Mouse (Mus musculus) heart, adult 2 months (tissue): ENCODE measurements at regions not wholly inside any gene's neighbourhood (a gene's known extent, or its start where the extent isn't known, plus 50 kb on each side); places are given as distances from the start of the nearest gene placed in this dataset.

Source experiments
- DNase-seq, 2 experiments: peaks; one replicate each; pipeline ENCODE4 v3.0.0; 2021
- H3K27ac ChIP-seq: fragments of 200-600 bp; 2 replicates; pipeline ENCODE4 v1.8.1; 2022
- H3K27me3 ChIP-seq: fragments of 200-500 bp; 2 replicates; pipeline ENCODE4 v1.6.1; 2012; ENCODE audit warnings: mild to moderate bottlenecking, low read length, inconsistent platforms, mixed read lengths; ENCODE audit not compliant: control insufficient read depth, insufficient read depth
- H3K36me3 ChIP-seq: fragments of 200-500 bp; 2 replicates; pipeline ENCODE4 v1.6.1; 2012; ENCODE audit warnings: low read length, inconsistent platforms; ENCODE audit not compliant: control insufficient read depth, insufficient read depth
- H3K4me1 ChIP-seq: fragments of 200-500 bp; 2 replicates; pipeline ENCODE4 v1.6.1; 2011; ENCODE audit warnings: low read length; ENCODE audit not compliant: control insufficient read depth, insufficient read depth
- H3K4me3 ChIP-seq: fragments of 200-600 bp; 2 replicates; pipeline ENCODE4 v1.8.1; 2022
- H3K79me2 ChIP-seq: fragments of 200-500 bp; replicated peaks from 2 replicates; pipeline ENCODE4 v1.6.1; 2012; ENCODE audit warnings: mild to moderate bottlenecking, inconsistent platforms, low read length, moderate library complexity, mixed read lengths; ENCODE audit not compliant: control insufficient read depth, insufficient read depth
- H3K9ac ChIP-seq: fragments of 200-500 bp; 2 replicates; pipeline ENCODE4 v1.6.1; 2012; ENCODE audit warnings: low read depth, mild to moderate bottlenecking, control low read depth, inconsistent platforms, low read length, mixed read lengths
- CTCF ChIP-seq: fragments of 200-600 bp; IDR thresholded peaks from 2 replicates; pipeline ENCODE4 v1.8.1; 2022; ENCODE audit warnings: antibody characterized with exemption, mild to moderate bottlenecking, moderate library complexity
- EP300 ChIP-seq: fragments of 200-500 bp; IDR thresholded peaks from 2 replicates; pipeline ENCODE4 v1.6.1; 2011; ENCODE audit warnings: low read depth, low read length, control low read depth; ENCODE audit not compliant: insufficient read depth
- POLR2A ChIP-seq: fragments of 200-500 bp; IDR thresholded peaks from 2 replicates; pipeline ENCODE4 v1.6.1; 2011; ENCODE audit warnings: mild to moderate bottlenecking, low read depth, low read length, control low read depth; ENCODE audit not compliant: insufficient read depth
- WGBS: fragments of 180-500 bp; shearing (Covaris S2); methylation state at CpG from one replicate; pipeline ENCODE4 v1.1.7; 2018; 5-methylcytosine and 5-hydroxymethylcytosine counted together
- intact Hi-C: fragments of 180-260 bp; cut with DNase I; formaldehyde crosslinking; loops from one replicate; pipeline ENCODE4 v1.15.1; 2025

- DNase-seq = no peak
- no peaks in the 10 kb centered on the region for H3K79me2 ChIP-seq
- peaks cover 1% of the 10 kb centered on the region; the same call in 1 of the 2 replicates for H3K4me1 ChIP-seq
- intact Hi-C loops = no loop called here
- 43% methylated on average over 2 of the region's 2 CpGs for WGBS
- H3K27me3 ChIP-seq = no peaks in the 10 kb centered on the region
- no peak overlapping the region for H3K9ac ChIP-seq
- TF ChIP-seq POLR2A (no peak), CTCF (no peak), EP300 (no peak)
- no peaks in the 10 kb centered on the region for H3K36me3 ChIP-seq
- H3K27ac ChIP-seq = no peak overlapping the region
- no peak overlapping the region for H3K4me3 ChIP-seq
These were observed 1222.2 kb upstream of the Flrt2 start for GRCm38 (mm10) chr12:94469850-94470249.

GRCm38 (mm10) chr12:94470981-94471380 lies 1221.0 kb upstream of the Flrt2 start:
- Histone ChIP-seq H3K9ac (no peak overlapping the region), H3K27me3 (no peaks in the 10 kb centered on the region), H3K4me1 (peaks cover 1% of the 10 kb centered on the region; the same call in 1 of the 2 replicates), H3K4me3 (no peak overlapping the region), H3K79me2 (no peaks in the 10 kb centered on the region), H3K36me3 (no peaks in the 10 kb centered on the region), H3K27ac (no peak overlapping the region)
- TF ChIP-seq CTCF = no peak
- no peak for DNase-seq
- intact Hi-C loops = no loop called here
- 49% methylated on average over 1 of the region's 1 CpGs for WGBS

GRCm38 (mm10) chr12:94488721-94489120 lies 1203.3 kb upstream of the Flrt2 start:
- no peak overlapping the region for H3K4me3 ChIP-seq
- no peaks in the 10 kb centered on the region for H3K79me2 ChIP-seq
- intact Hi-C loops = loop anchor here (5.0 kb wide), 2 partner anchors 61 to 99 kb away; no protein-coding TSS in a partner anchor
- DNase-seq = no peak
- H3K27me3 ChIP-seq = no peaks in the 10 kb centered on the region
- WGBS = 31% methylated on average over 2 of the region's 2 CpGs
- no peak overlapping the region for H3K9ac ChIP-seq
- no peaks in the 10 kb centered on the region for H3K36me3 ChIP-seq
- H3K4me1 ChIP-seq = no peaks in the 10 kb centered on the region
- no peak overlapping the region; the same call in 1 of the 2 replicates for H3K27ac ChIP-seq
- TF ChIP-seq EP300 (no peak), CTCF (0 out of 2 replicates have a peak, but pooled peaks have one; percentile 8), POLR2A (no peak)

- peak in 1 of 2 experiments; percentile 23 for DNase-seq
- WGBS = 35% methylated on average over 7 of the region's 7 CpGs
- intact Hi-C loops = no loop called here
These were observed 1183.9 kb upstream of the Flrt2 start for GRCm38 (mm10) chr12:94508099-94508498.

GRCm38 (mm10) chr12:94509855-94510254 lies 1182.2 kb upstream of the Flrt2 start:
- Histone ChIP-seq H3K36me3 (no peaks in the 10 kb centered on the region), H3K27me3 (no peaks in the 10 kb centered on the region), H3K27ac (no peak overlapping the region), H3K4me3 (no peak overlapping the region), H3K79me2 (no peaks in the 10 kb centered on the region), H3K4me1 (no peaks in the 10 kb centered on the region), H3K9ac (no peak overlapping the region)
- intact Hi-C loops = no loop called here
- 35% methylated on average over 5 of the region's 5 CpGs for WGBS
- TF ChIP-seq CTCF = no peak
- no peak for TF ChIP-seq POLR2A
- TF ChIP-seq EP300 = no peak
- DNase-seq = no peak

More at GRCm38 (mm10) chr12:94508099-94508498, 1183.9 kb upstream of the Flrt2 start:
- no peaks in the 10 kb centered on the region for H3K4me1 ChIP-seq
- no peak overlapping the region for H3K9ac ChIP-seq
- H3K27ac ChIP-seq = no peak overlapping the region
- H3K79me2 ChIP-seq = no peaks in the 10 kb centered on the region
- H3K36me3 ChIP-seq = no peaks in the 10 kb centered on the region
- TF ChIP-seq POLR2A = no peak
- TF ChIP-seq EP300 = no peak
- no peak for TF ChIP-seq CTCF
- no peaks in the 10 kb centered on the region for H3K27me3 ChIP-seq
- no peak overlapping the region for H3K4me3 ChIP-seq

GRCm38 (mm10) chr12:94544706-94545105 lies 1147.3 kb upstream of the Flrt2 start:
- H3K27me3 ChIP-seq = no peaks in the 10 kb centered on the region
- no peaks in the 10 kb centered on the region for H3K36me3 ChIP-seq
- H3K79me2 ChIP-seq = no peaks in the 10 kb centered on the region
- DNase-seq = no peak
- 90% methylated on average over 7 of the region's 7 CpGs for WGBS
- no peak overlapping the region for H3K4me3 ChIP-seq
- TF ChIP-seq CTCF = no peak
- TF ChIP-seq POLR2A = no peak
- no peaks in the 10 kb centered on the region for H3K4me1 ChIP-seq
- H3K9ac ChIP-seq = no peak overlapping the region
- intact Hi-C loops = no loop called here
- no peak overlapping the region for H3K27ac ChIP-seq
